Mouse (Mus musculus): Measurements from ENCODE around the gene Fndc4.

The Fndc4 gene

DNA sequence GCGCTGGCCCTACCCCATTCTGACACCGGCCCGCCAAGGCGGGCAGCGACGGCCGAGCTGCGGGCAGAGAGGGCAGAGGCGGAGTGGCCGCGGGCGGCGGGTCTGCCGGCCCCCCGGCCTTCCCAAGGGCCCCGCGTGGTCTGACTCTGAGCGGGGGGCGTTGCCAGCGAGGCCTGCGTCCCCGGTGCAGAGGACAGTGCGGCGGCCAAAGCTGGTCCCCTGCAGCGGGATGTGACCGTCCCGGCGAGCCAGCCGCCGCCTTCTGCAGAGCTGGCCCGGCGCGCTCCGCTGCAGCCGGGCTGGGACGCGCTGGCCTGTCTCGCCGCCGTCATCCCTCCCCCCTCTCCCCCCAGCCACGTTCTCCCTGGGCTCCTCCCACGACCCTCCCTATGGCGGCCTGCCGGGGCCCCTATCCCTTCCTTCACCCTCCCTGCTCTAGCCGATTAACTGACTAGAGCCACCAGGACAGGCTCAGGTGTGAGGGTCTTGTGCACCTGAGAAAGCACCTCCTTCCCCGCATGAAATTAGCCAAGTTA is at the start of gene Fndc4:
Gene Fndc4 (minus strand): TSS at position 475 of the 536 bp plus-strand sequence.
- DNase-seq (ENCODE audit: low read depth, low spot score) = peak; percentile 43

DNA sequence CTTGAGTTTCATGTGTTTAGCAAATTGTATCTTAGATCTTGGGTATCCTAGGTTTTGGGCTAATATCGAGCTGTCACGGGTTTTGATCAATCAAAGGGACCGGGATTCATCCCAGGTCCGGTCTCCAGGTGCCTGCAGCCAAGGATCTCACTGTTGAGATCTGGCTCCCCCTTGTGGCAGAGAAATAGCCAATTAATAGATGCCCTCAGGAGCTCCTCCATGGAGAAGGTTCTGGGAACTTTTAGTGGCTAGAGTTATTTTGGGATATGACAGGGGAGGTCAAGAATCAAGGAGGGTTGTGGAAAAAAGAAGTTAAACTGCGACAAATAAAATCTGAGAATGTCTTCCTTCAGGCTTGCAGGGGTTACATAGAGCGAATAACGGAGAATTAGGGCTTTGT is 32.4 kb upstream of the Fndc4 start:
- peak; percentile 79 for DNase-seq (ENCODE audit: low read depth, low spot score)

DNA sequence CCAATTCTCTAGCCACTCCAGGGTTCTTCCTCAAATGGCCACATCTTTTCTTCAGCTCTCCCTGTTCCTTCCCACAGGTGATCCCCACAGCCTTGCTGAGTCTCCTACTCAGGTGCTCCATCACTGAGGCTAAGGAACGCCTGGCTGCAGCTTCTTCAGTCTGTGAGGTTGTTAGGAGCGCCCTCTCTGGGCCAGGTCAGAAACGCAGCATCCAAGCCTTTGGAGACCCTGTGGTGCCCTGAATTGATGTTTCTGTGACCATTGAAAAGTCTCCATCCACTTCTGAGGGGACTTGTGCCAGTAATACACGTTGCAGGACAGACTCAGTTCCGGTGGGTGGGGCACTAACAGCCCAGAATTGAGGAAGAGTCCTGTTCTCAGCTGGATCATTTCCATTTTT is 31.0 kb upstream of the Fndc4 start:
- DNase-seq (ENCODE audit: low read depth, low spot score) = peak; percentile 47

DNA sequence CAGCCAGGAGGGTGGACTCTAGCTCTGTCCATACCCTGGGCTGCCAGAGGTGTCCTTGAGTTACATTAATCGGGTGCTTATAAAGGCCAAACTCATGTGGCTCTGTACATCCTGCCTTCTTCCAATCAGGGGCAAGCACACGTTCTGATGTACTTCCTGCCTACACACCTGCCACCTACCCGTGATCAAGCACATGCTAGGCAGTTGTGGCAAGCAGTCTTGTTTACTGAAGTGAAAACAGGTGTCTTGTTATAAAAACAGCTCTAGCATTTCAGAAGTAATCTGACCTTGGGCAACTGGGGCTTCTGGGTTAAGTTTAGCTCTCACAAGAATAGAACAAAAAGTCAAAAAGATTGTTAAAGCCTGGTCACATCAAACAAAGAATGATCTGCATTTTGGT is 28.2 kb upstream of the Fndc4 start:
- DNase-seq (ENCODE audit: low read depth, low spot score) = no peak

DNA sequence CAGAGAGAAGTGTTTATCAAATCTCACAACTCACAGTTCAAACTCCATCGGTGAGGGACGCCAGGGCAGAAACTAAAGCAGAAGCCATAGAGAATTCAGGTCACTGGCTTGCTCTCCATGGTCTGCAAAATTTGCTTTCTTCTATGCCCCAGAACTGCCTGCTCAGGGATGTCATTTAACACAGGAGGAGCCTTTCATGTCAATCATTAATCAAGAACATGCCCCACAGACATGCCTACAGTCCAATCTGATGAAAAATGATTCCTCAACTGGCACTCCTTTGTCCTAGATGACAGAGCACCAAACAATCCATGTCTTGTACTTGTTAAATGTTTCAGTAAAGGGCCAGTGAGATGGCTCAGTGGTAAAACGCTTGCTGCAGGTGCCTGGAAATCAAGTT is 26.9 kb upstream of the Fndc4 start:
- no peak for DNase-seq (ENCODE audit: low read depth, low spot score)

DNA sequence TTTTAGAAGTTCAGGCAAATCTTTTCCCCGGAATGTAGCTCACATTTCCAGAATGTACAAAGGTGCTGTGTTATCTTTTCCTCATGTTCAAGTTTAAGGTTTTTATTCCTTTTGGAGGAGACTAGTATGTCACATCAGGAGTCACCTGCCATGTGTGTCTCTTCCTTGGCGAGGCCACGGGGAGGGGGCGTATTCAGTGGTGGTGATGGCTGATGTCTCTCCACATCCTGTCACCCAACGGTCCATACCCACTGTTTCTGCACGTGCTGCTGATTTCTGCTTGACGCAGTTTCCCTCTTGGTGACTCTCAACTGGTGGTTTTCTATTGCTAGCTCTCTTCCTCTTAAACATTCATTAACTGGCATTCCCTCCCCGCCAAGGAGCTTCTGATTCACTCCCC is 16.9 kb upstream of the Fndc4 start:
- no peak for DNase-seq (ENCODE audit: low read depth, low spot score)

DNA sequence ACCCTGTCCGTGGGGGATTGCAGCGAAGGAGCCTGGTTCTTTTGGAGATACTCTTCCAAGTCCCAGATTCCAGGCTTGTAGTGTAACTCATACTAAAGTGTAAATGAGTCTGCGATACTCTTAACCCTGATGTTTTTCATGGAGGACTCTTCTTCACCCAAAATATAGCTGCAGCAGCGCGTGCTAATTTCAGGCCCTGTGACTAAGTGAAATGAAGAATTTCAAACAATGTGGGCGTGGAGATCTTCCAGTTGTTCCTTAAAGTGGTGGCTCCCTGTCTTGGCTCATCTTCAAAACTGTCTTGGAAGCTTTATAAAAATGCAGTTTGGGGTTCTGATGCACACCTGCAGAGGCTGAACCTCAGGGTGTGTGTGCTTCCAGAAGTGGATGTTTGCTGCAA is 7.2 kb upstream of the Fndc4 start:
- no peak for DNase-seq (ENCODE audit: low read depth, low spot score)

DNA sequence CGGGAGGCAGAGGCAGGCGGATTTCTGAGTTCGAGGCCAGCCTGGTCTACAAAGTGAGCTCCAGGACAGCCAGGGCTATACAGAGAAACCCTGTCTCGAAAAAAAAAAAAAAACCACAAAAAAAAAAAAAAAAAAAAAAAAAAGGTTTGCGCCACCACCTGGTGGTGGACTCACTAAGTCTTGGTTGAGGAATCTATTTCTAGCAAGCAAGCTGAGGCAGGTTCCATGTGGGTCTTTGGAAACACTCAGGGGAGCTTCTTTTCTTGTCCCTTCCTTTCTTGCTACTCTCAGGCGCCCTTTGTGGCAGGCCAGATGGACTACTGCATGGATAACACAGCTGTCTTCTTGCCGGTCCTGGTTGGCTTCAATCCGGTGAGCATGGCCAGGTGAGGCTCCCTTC is 6.0 kb upstream of the Fndc4 start:
- no peak for DNase-seq (ENCODE audit: low read depth, low spot score)

DNA sequence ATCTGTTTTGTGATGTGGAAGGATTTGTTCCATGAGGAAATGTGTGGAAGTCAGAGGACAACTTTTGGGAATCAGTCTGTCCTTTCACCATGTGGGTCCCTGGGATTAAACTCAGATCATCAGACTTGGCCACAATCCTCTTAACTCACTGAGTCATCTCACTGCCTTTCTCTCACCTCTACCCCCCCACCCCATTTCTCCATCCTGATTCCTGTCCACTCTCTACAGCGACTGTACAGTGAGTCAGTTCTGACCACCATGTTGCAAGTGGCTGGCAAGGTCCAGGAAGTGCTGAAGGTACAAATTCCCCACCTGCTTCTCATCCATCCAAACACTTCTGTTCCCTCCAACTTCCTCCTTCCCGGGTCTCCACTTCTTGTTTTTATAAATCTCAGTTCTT is 2.6 kb upstream of the Fndc4 start:
- no peak for DNase-seq (ENCODE audit: low read depth, low spot score)

DNA sequence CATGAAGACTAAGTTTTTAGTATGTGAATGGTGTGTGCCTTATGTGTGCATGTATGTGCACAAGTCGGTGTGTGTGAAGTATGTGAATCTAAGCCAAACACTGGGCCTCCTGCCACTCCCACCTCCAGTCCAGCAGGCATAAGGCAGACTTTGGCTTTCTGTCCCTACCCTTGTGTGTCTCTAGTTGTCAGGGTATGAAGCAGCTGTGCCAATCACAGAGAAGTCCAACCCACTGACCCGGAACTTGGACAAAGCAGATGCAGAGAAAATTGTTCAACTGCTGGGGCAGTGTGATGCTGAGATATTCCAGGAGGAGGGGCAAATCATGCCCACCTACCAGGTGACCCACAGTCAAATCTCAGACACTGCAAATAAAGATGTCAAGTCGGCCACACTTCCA is 2.1 kb upstream of the Fndc4 start:
- no peak for DNase-seq (ENCODE audit: low read depth, low spot score)

DNA sequence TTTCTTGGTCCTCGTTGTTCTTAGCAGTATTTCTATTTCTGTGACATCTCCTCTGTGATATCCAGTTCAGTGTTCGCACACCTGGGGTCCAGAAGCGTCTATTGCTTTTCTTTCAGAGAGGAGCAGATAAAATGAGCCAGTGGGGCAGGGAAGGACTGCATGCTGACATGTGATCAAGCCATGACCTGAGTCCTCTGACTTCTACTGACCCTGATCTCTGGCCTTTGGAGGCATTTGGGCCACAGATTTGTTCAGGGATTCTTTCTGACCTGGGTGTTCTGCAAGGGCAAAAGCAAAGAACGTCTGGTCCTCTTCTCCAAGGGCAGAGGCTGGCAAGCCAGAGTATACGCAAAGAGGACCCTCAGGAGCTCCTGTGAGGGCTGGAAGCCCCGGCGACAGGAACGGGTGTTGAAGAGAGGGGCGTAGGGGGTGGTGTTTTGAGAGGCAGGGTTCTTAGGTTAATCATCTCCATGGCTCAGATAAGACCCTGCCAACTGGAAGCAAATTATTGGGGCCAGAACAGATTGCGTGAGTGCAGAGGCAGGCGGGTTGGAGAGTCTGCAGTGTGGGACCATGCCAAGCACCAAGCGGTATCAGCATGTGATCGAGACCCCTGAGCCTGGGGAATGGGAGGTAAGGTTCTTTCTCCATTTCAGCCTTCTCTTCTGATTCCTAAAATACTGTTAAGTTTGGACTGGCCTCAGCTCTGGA is 1.3 kb upstream of the Fndc4 start, which contains the start of gene Gckr:
Gene Gckr (plus strand): TSS at position 397 of the 711 bp plus-strand sequence.
- DNase-seq (ENCODE audit: low read depth, low spot score) = no peak

DNA sequence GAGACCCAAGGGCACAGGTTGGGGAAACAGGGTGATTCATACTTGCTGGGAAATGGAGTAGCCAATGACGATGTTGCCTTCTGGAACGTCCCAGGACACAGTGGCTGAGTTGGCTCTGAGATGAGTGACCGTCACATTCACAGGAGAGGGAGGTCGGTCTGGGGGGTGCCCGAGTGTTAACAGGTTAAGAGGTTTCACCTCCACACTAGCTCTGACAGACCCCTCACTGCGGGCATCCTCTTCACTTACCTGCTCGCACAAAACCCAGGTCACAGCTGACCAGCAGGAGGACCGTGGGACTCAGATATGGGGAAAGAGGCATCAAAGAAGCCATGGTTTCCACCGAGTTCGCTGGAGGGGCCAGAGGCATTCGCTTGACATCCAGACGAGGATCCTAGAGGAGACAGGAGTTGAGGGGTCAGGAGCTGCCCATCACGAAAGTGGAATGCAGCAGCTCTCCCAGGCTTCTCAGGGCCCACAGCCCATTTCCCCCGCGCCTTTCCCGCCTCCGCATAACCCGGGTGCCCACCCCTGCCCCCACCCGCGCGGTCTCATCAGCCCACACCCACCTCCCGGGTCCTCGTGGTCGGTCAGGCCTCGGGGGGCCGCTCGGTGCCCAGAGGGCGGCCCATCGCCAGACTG is 795 bp downstream of the Fndc4 start:
- no peak for DNase-seq (ENCODE audit: low read depth, low spot score)

DNA sequence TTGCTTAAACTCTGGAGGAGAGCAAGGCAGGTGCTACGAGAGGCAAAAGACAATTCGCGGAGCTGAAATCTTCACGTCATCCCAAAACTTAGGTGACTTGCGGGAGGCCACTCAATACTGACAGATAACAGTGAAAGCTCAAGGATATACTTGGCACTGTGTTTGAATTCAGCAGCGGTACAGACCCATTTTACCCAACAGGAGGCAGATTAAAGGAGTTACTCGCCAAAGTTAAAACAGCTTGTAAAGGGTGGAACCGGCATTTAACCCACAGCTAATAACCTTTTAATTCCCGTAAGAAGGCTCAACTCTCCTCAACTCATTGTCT is 4.6 kb downstream of the Fndc4 start:
- DNase-seq (ENCODE audit: low read depth, low spot score) = no peak

DNA sequence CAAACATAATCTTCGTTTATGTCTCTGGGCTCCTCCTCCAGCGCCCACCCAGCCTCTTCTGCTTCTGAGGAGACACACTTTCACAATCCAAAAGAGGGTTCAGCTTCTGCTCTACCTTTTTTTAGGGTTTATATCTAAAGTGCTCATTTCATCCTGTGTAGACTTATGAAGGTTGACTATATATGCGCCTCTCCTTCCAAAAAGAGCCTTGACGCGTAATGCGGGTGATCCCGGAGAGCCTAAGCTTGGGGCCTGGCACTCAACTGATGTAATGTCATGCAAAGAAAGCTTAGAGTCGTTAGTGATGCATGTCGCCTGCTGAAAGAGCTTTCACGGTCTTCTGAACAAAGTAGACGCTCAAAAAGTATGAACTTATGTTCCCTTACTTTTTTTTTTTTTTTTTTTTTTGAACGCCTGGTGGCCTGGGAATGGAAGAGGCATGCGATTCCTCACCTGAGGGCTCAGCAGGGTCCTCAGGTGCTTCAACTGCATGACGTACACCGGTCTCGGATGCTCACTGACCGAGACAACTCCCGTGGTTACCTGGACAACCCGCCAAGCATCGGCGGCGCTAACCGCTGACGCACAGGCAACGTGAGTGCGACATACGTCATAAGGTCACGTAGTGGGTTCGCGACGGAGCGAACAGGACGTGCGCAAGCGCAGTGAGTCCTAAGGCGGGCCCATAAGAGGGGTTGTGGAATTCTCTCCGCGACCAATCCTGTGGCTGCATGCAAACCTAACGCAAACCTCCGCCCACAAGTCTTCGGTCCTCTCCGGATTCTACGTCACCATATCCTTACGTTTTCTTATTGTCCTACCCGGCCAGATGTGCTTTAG is 5.1 kb downstream of the Fndc4 start, which contains the start of gene Ift172:
Gene Ift172 (minus strand): TSS at position 596 of the 840 bp plus-strand sequence.
- DNase-seq (ENCODE audit: low read depth, low spot score) = peak; percentile 100

DNA sequence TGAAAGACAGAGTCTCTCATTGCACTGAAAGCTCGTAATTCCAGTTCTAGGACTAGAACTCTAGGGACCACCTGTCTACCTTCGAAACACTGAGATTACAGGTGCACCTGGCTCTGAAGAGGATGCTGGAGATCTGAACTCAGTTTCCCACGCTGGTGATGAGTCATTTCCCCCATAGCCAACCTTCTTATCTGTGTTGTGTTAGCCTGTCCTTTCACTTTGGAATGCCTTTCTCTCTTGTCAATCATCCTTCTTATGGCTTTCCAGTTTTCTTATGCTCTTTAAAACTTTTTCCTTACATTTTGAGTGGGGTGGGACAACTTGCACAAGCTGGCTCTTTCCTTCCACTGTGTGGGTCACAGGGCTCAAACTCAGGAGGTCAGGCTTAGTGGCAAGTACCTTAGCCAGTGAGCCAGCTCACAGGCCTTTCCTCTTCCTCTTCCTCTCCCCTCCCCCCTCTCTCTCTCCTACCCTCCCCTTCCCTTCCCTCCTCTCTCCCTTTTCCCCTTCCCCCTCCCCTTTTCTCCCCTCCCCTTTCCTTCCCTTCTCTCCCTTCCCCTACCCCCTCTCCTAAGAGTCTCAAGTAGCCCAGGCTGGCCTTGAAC is 6.2 kb downstream of the Fndc4 start:
- peak; percentile 28 for DNase-seq (ENCODE audit: low read depth, low spot score)

DNA sequence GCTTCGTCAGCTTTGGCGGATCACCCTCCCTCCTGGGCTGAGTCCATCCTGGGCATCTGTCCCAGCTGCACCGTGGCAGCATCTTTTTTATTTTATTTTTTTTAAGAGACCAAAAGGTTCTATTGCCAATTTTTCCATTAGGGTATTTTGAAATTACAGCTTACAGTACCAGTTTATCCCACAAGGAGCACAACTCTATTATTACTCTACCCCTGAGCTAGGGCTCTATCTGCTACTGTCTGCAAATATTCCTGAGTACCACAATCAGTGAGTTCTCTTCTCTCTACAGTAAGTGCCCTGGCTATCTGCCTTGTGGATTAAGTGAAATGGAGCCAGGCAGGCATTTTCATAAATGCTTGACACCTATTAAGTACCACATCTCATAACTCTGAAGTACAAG is 7.2 kb downstream of the Fndc4 start:
- peak; percentile 20 for DNase-seq (ENCODE audit: low read depth, low spot score)

DNA sequence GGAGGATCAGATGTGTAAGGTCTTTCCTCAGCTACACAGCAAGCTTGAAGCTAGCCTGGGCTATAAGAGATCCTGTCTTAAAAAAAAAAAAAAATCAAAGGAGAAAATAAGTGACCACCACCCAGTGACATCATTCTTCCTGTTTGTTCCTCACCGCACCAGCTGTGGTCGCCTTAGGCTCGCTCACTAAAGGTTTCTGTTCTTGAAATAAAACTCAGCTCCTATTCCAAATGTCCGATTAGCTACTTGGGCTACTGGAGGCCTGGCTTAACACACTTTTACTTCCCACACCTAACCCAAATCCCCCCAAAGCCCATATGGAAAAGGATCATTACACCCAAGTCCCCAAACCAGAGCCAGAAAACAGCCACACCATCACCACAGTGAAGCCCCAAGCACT is 7.7 kb downstream of the Fndc4 start:
- DNase-seq (ENCODE audit: low read depth, low spot score) = peak; percentile 13

DNA sequence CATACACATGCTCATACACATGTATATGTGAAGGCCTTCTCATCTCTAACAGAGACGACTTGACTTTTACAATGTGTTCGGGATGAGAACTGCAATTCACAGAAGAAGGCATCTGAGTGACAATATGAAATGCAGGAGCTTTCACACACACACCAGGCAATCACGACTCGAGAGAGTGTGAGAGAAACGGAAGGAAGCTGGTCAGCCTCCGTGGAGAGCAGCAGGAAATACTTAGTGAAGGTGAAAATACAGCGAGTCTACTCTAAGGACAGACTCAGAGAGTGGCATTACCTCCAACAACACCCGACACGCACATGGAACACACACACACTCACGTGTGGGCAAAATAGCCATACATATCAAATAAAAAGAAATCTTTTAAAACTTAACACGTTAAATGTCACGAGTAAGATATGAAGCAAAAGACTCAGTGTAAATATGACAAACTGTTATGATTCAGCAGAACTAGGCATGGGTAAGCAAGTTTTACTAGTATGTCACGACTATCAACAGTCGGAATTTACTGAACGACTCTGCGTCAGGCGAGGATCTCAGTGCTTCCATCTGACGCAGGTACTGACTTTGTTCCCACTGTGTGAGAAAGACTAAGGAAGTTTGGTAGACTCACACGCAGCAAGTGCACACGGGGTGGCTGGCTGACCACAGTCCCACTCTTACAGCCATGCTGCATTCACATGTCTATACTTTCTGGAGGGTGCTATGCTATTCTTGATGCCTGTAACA is 16.5 kb downstream of the Fndc4 start:
- DNase-seq (ENCODE audit: low read depth, low spot score) = peak; percentile 47

DNA sequence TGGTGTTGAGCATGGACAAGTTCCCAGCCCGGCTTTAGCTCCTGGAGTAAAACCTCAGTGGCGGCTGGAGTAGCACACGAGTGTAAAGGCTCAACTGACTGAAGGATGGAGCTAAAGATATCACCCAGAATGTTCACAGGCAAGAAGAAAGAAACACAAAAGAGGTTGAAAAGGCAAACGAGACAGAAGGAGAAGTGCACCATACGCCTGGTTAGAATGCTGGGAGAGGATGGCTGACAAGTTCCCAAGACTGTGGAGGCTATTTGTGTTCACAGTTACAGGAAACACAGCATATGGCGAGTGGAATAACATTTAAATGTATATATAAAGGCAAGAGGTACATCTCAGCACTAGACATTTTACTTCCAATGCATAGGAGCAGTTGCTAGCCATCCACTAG is 22.9 kb downstream of the Fndc4 start:
- no peak for DNase-seq (ENCODE audit: low read depth, low spot score)

DNA sequence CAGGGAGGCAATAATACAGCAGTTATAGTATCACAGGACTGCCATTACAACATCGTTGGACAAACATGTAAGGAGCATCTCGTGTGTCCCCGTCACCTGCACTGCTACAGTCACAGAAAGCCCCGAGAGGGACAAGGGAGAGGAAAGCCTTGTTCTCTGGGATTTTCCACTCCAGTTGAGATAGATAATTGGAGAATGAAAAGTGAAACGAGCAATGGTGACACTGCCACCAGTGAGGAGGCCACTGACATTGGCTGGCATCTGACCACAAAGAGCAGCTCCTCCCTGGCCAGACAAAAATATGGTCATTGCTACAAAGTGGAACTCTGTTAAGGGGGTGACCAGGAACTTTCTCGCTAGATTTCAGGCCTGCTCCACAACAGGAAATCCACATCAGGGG is 28.2 kb downstream of the Fndc4 start:
- no peak for DNase-seq (ENCODE audit: low read depth, low spot score)

DNA sequence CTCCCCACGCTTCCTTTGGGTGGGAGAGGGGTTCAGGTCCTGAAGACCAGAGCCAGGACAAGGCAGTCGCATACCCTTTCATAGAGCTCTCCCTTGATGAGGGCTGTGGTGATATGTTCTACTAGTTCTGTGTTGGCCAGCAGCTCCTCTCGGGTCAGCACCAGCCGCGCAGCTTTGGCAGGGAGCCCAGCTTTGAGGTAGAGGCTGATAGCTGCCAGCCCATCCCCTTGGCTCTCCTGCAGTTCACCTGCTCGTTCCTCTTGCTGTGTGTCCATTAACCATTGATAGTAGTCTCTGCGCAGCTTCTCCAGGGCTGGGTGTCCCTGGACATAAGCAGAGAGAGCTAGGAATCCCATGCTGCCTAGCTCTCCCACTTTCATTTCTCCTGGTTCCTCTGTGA is 29.8 kb downstream of the Fndc4 start:
- DNase-seq (ENCODE audit: low read depth, low spot score) = no peak
